Mouse (Mus musculus) bone marrow macrophage, adult 2 months (primary cell): ENCODE data around the gene Zfp105. TPM values are rescaled to one million over a fixed set of nuclear protein-coding genes. Genes with fewer than 3 reads are reported as not detected.

Experiments
- H3K27ac ChIP-seq: 2 replicates; pipeline ENCODE4 v1.5.1; 2012; ENCODE audit warnings: low read depth, low read length; ENCODE audit not compliant: insufficient read depth
- H3K4me1 ChIP-seq: 2 replicates; pipeline ENCODE4 v1.6.1; 2012; ENCODE audit warnings: low read length; ENCODE audit not compliant: control insufficient read depth, insufficient read depth
- H3K4me3 ChIP-seq: 2 replicates; pipeline ENCODE4 v1.5.1; 2012; ENCODE audit warnings: mild to moderate bottlenecking, low read length, moderate library complexity; ENCODE audit not compliant: insufficient read depth
- CTCF ChIP-seq: IDR thresholded peaks from 2 replicates; pipeline ENCODE4 v1.5.1; 2012; ENCODE audit warnings: low read depth, mild to moderate bottlenecking, low read length, moderate library complexity
- POLR2A ChIP-seq: IDR thresholded peaks from 2 replicates; pipeline ENCODE4 v1.6.1; 2012; ENCODE audit warnings: mild to moderate bottlenecking, low read depth, low read length, borderline replicate concordance
- polyA plus RNA-seq: library from polyadenylated mRNA; stranded (reverse); fragments of >200 nt; gene quantifications from 2 replicates; pipeline ENCODE4 v1.2.4, GENCODE M21; 2012; ENCODE audit not compliant: missing spikeins, insufficient read depth, insufficient read length

The Zfp105 gene
- 1.7 and 1.9 TPM in 2 replicates for polyA plus RNA-seq

DNA sequence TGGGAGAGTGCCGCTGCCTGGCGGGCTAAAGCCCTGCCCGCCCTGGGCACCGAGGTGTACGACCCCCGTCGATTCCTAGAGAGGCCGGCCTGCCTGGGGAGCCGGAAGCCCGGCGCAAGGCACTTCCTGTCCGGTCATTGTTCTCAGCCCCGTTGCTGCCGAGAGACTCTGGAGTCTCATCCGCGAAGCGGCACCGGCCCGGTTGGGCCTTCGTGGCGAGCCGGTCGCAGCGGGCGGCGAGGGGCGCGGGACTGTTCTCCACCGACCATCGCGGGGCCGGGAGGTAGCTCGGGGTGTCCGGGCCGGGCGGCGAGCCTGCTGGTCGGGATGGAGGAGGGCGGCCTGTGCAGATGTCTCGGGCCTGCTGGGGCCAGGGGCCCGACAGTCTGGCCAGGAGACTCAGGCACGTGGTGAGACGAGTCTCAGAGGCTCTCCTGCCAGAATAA lies at the start of gene Zfp105:
Gene Zfp105, plus strand, starts transcription at position 137 of the 446 bp plus-strand sequence.
- Histone ChIP-seq H3K27ac (no peak within 1 kb of the TSS), H3K4me3 (peak within 1 kb of the TSS; percentile 19; the same call in 1 of the 2 replicates), H3K4me1 (no peaks in the 10 kb centered on the region)
- TF ChIP-seq POLR2A: no peak
- no peak for TF ChIP-seq CTCF

- Histone ChIP-seq H3K4me3 (no peak overlapping the region), H3K27ac (no peak overlapping the region), H3K4me1 (no peaks in the 10 kb centered on the region)
- TF ChIP-seq CTCF (no peak), POLR2A (no peak)
Observed at GRCm38 (mm10) chr9:122874653-122875052, 48.2 kb upstream of the Zfp105 start.

DNA sequence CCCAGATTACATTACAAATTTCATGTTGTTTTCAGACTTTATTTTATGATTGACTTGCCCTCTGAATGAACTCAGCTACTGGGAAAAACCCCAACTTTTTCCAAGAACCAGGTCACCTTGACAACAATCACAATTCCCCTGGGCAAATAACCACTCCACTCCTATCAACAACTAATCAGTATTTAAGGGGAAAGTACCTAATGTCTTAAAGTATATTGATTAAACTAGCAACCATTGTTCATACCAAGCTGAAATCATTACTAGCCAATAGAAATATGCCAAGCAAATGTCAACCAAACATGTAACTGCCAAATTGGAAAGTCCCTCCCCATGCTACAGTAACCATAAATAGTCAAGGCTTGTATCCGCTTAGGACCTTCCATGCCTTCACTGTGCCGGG lies 47.7 kb upstream of the Zfp105 start:
- H3K27ac ChIP-seq: no peak overlapping the region
- TF ChIP-seq CTCF (no peak), POLR2A (no peak)
- no peaks in the 10 kb centered on the region for H3K4me1 ChIP-seq
- no peak overlapping the region for H3K4me3 ChIP-seq

GRCm38 (mm10) chr9:122885385-122885784 lies 37.5 kb upstream of the Zfp105 start, which contains the start of gene Zkscan7:
Gene Zkscan7 (plus strand): TSS chr9:122885685.
- H3K27ac ChIP-seq: no peak within 1 kb of the TSS
- peak within 1 kb of the TSS; percentile 75 for H3K4me3 ChIP-seq
- peaks cover 2% of the 10 kb centered on the region; the same call in 1 of the 2 replicates for H3K4me1 ChIP-seq
- TF ChIP-seq CTCF (no peak), POLR2A (no peak)

GRCm38 (mm10) chr9:122886372-122887179 lies 36.3 kb upstream of the Zfp105 start:
- Histone ChIP-seq H3K4me3 (peak overlapping the region; percentile 75), H3K4me1 (peaks cover 2% of the 10 kb centered on the region; the same call in 1 of the 2 replicates), H3K27ac (no peak overlapping the region)
- TF ChIP-seq POLR2A (no peak), CTCF (no peak)

DNA sequence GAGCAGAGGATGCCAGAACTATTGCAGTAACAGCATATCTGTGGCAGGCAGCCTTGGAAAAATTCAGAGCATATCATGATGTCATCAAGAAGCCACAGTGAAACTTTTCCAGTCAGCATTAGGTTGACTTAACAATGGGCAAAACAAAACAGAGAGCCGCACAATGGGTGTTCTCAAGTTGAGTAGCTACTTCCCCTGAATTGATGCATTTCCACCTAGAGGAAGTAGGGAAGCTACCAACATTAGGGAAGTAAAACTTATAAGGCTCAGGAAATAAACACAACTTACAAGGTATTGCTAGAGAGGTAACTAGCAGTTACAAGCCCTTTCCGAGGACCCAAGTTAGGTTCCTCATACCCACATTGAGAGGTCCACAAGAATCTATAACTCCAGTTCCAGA lies 21.8 kb upstream of the Zfp105 start:
- TF ChIP-seq POLR2A (no peak), CTCF (no peak)

GRCm38 (mm10) chr9:122902717-122903535 lies 19.9 kb upstream of the Zfp105 start:
- Histone ChIP-seq H3K27ac (no peak overlapping the region), H3K4me1 (no peaks in the 10 kb centered on the region), H3K4me3 (no peak overlapping the region)
- TF ChIP-seq POLR2A: no peak
- TF ChIP-seq CTCF: no peak

More for the DNA sequence above, 21.8 kb upstream of the Zfp105 start:
- no peaks in the 10 kb centered on the region for H3K4me1 ChIP-seq
- H3K4me3 ChIP-seq: no peak overlapping the region
- H3K27ac ChIP-seq: no peak overlapping the region

DNA sequence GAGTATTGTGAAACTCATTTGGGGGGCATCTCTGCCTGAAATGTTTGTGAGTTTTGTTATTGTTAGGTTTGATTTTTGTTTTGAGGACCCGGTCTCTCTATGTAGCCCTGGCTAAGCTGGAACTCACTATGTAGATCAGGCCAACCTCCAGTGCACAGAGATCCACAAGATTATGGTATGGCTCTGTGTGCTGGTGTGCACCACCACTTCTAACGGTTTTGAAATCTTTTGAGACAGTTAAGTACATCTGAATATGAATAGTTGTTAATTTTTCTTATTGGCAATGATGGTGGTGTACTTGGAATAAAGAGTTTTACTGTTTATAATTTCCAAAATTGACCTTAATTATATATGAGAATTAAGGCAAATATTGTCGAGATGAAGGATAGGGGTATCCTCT lies 436 bp upstream of the Zfp105 start:
- Histone ChIP-seq H3K4me3 (no peak overlapping the region), H3K4me1 (no peaks in the 10 kb centered on the region), H3K27ac (no peak overlapping the region)
- TF ChIP-seq CTCF (no peak), POLR2A (no peak)

GRCm38 (mm10) chr9:122928915-122929314 lies 6.0 kb downstream of the Zfp105 start:
- no peak overlapping the region for H3K4me3 ChIP-seq
- TF ChIP-seq POLR2A (no peak), CTCF (no peak)
- no peak overlapping the region for H3K27ac ChIP-seq

More at GRCm38 (mm10) chr9:122928915-122929314, 6.0 kb downstream of the Zfp105 start:
- no peaks in the 10 kb centered on the region for H3K4me1 ChIP-seq
